Mouse (Mus musculus): Measurements from ENCODE around the gene Mtx2.

Gene Mtx2

GRCm38 (mm10) chr2:74825730-74826430 lies at the start of gene Mtx2:
Gene Mtx2, plus strand, starts transcription at chr2:74825803.
- peak; percentile 92 for DNase-seq (ENCODE audit: low read depth, low spot score)

DNA sequence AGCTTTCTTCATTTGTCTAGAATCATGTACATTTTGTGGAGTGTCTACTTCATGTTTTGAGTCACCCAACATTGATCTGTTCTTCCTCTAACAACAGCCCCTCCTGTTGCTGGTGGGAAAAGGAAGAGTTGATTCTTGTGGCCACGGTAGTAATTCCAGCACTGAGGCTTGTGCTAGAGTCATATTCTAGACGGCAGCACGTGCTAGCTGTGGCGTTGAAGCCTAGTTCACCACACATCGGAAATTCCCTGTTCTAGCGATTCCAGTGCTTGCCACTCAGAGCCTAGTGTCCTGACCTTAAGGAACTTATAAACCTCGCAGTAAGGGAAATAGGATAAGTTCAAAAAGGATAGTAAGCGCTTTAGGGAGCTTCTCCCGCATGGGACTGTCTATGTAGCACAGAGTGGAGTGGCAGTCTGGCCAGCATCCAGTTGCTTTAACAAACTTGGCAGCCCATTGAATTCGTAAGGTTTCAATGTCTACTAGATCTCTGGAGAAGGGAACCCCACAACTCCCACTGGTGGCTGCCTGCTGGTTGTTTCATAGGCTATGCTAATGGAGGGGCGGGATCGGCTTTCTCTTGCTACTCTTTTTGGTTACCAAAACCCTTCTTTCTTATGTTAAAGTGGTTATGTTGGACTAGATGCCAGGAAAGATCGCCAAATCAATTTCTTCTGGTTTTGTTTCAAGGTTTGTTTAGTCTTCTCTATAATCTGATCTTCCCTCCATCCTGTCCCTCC lies 47.9 kb upstream of the Mtx2 start:
- no peak for DNase-seq (ENCODE audit: low read depth, low spot score)

- no peak for DNase-seq (ENCODE audit: low read depth, low spot score)
Measured at GRCm38 (mm10) chr2:74781386-74781785, 44.2 kb upstream of the Mtx2 start.

GRCm38 (mm10) chr2:74795531-74795930 lies 30.1 kb upstream of the Mtx2 start:
- no peak for DNase-seq (ENCODE audit: low read depth, low spot score)

DNA sequence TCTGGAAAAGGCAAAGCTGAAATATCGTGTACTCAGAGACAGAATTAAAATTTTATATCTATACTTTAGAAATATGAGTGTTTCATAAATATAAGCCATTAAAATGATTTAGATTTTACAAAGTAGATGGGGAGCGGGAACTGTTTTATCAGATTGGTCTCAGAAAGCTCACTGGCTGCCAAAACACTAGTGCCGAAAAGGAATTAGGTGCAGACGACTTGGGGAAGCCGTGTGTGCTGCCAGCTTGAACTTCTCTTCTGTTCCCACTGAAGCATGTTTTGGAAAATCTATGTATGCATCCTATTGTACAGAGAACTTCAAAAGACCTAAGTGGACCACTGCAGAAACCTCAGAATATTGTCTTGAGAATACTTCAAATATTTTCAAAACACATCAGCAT lies 17.2 kb upstream of the Mtx2 start:
- no peak for DNase-seq (ENCODE audit: low read depth, low spot score)

- DNase-seq (ENCODE audit: low read depth, low spot score), result no peak
Measured at GRCm38 (mm10) chr2:74822654-74823053, 2.9 kb upstream of the Mtx2 start.

GRCm38 (mm10) chr2:74825371-74825729 lies 253 bp upstream of the Mtx2 start:
- DNase-seq (ENCODE audit: low read depth, low spot score), result no peak

DNA sequence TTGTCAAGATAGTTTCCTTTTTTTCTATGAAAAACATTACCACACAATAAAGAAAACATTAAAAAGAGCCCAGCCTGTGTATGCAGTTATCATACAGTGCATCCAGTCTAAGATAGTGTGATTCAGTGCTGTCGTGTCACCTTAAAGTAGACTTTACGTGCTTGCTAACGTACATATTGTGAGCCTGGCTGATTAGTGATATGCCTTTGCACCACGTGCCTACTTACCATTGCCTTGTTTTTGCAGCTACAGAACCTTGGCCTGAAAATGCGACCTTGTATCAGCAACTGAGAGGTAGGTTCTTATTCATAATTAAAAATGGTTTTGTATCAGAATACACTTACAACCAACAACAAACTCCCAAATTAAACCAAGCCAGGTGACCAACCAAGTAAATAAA lies 21.4 kb downstream of the Mtx2 start:
- DNase-seq (ENCODE audit: low read depth, low spot score), result no peak

DNA sequence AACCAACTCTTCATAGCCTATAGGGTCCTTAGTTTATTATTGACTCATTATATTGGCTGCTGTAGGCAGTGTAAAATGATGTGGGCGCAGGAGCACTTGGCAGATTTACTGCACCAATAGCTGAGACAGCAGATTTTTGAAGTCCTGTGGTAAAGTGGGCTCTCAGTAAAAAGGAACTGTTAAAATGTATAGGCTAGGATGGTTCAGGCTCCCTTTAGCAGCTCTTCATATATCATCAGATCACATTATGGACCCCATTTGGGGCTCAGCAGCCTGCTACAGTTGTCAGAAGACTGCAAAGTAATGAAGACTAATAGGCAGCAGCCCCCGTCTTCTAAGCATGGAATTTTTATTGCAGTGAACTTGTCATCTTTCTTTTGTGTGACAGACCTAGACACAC lies 21.9 kb downstream of the Mtx2 start:
- DNase-seq (ENCODE audit: low read depth, low spot score), result no peak

DNA sequence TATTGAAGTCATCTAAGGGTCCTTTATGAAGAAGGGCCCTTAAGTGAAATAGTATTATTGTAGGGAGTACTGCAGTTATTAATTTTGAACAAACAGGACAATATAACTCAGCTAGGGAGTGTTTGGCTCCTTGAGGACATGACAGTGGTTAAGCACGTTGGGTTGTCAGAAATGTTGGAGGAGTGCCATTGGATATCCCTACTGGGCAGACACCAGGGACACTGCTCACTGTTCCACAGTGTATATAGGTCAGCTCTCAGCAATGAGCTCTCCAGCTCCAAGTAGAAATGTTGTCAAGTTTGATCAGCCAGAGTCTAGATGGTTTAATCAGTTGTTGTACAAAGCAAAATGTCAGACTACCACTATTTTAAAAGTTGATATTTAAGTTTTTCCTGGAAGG lies 24.4 kb downstream of the Mtx2 start:
- DNase-seq (ENCODE audit: low read depth, low spot score), result no peak

GRCm38 (mm10) chr2:74862070-74862476 lies 36.5 kb downstream of the Mtx2 start:
- DNase-seq (ENCODE audit: low read depth, low spot score), result no peak

GRCm38 (mm10) chr2:74865414-74865813 lies 39.8 kb downstream of the Mtx2 start:
- DNase-seq (ENCODE audit: low read depth, low spot score), result no peak

GRCm38 (mm10) chr2:74874043-74874442 lies 48.4 kb downstream of the Mtx2 start:
- DNase-seq (ENCODE audit: low read depth, low spot score), result no peak

GRCm38 (mm10) chr2:74884357-74884756 lies 58.8 kb downstream of the Mtx2 start:
- DNase-seq (ENCODE audit: low read depth, low spot score), result no peak

DNA sequence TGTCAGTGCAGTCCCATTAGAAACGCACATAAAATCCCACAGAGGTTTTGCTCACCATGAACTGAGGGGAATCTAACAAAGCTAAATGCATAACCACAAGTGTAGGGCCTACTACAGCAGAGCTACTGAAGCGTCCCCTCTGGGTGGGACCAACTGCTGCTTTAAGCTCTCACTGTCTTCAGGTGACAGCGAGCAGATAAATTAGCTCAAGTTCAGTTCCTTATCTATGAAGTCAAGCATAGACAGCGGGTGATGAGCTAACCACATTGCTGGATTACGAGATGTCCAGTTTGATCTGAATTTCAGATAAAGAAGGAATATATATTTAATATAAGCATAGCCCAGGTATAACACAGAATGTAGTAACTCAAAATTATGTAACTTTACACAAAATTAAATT lies 66.3 kb downstream of the Mtx2 start:
- DNase-seq (ENCODE audit: low read depth, low spot score), result peak; percentile 9

- no peak for DNase-seq (ENCODE audit: low read depth, low spot score)
Measured at GRCm38 (mm10) chr2:74892881-74893615, 67.4 kb downstream of the Mtx2 start.

- no peak for DNase-seq (ENCODE audit: low read depth, low spot score)
Measured at GRCm38 (mm10) chr2:74894061-74894460, 68.5 kb downstream of the Mtx2 start.

GRCm38 (mm10) chr2:74899973-74900372 lies 74.4 kb downstream of the Mtx2 start:
- no peak for DNase-seq (ENCODE audit: low read depth, low spot score)

DNA sequence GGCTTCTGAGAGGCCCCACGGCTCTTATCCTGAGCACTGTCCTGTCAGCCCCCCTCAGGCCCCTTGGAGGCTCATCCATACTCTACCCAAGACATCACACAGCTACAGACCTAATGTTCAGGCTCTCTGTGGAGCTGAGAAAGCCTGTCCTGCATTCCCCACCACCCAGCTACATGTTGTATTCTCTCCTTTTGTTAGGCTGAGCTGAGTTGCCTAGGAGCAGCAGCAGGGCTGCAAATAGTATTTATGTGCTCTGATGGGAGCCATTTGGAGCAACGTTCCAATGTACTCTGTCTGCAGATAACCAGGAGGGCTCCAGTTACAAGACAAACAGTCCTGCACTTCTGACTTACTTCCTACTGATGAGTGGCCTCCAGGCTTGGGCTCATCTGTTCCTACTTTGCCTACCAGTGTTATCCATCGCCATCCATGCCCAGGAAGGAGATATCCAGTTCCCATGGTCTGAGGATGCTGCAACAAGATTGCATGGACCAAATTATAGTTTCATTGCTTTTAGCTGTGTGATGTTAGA lies 76.2 kb downstream of the Mtx2 start:
- DNase-seq (ENCODE audit: low read depth, low spot score), result no peak

DNA sequence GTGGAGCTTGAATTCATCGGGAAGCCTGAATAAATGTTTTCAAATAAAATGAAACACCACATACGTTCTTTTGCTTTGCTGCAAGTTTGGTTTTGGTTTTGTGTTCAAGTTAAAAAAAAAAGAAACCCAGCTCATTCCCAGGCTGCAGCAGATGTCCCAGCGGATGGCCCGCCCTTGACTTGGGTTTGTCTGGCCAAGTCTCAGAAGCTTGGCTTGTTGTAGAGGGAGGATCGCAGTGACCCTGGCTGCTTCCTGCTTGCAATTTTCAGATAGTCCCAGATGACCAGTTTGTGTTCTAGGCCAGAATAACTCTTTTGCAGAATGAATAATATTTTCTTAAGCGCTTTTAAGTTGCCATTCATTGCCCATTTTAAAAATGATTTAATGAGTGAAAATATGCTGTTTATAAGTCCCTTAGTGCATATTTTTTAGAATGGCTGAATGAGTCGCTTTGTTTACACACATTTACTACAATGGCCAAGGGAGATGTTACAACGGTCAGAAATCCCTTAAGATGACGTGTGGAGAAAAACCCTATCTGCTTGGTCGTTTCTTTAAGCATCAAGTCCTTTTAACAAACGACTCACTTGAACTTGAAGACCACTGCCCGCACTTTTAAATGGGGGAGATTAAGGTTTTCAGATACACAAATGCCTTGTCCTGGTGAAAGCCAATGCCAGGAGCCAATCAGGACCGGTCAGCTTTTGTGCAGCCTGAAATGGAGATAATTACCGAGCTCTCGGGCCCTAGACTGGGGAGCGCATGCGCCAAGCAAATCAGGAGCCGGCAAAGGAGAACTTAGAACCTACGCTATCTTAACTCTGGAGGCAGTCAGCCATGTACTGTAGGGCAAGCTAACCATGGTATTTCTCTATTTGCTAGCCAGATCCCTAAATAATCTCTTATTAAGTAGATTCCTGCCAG lies 82.0 kb downstream of the Mtx2 start:
- no peak for DNase-seq (ENCODE audit: low read depth, low spot score)

GRCm38 (mm10) chr2:74912031-74912430 lies 86.4 kb downstream of the Mtx2 start:
- DNase-seq (ENCODE audit: low read depth, low spot score), result no peak

Data from A20 (cell line).